In genomic region chr13:56109703-56110102, GRCm38 (mm10) we compare ENCODE assay signal across 13 mouse cellular contexts. TPM values are rescaled to one million over a fixed set of nuclear protein-coding genes. Genes with fewer than 3 reads are reported as not detected.
DNase-seq lines count a peak whose midpoint lies in the region; ATAC-seq and TF ChIP-seq lines count a peak whose summit lies in the region.
"Had no signal": no experiment of that assay in that cellular context is flagged by ENCODE, and none has a peak within 500 bp of the region (broad histone marks: within the 10 kb centered on the region; RNA-seq: fewer than 3 reads in every experiment).

No protein-coding gene starts in this region.

- TF ChIP-seq CTCF in gastrocnemius, adult 2 months (IDR thresholded peaks at IDR 0.05) = no peak

- peaks cover 29% of the 10 kb centered on the region for H3K36me3 ChIP-seq in kidney, embryonic 15.5 days
- peaks cover 71% of the 10 kb centered on the region for H3K36me3 ChIP-seq in limb, embryonic 12.5 days
- peaks cover 91% of the 10 kb centered on the region for H3K36me3 ChIP-seq in liver, embryonic 12.5 days

- DNase-seq in gastrocnemius, adult 2 months = no peak
- no peak for DNase-seq in gastrocnemius, postnatal 25 days
- DNase-seq in kidney, postnatal 36 days = no peak
- peak; percentile 70 for DNase-seq in ES-CJ7 (ENCODE audit: low read depth, low spot score)
- DNase-seq in T-cell, adult 2 months (ENCODE audit: low spot score) = no peak
- DNase-seq: gastrocnemius, postnatal 14 days; kidney, adult 2 months; right cerebral cortex, postnatal 25 days had no signal

- no peak overlapping the region for H3K4me3 ChIP-seq in gastrocnemius, adult 2 months
- no peak overlapping the region for H3K4me3 ChIP-seq in kidney, embryonic 15.5 days (replicated peaks)
- H3K4me3 ChIP-seq in limb, embryonic 12.5 days (replicated peaks) = no peak overlapping the region
- no peak overlapping the region for H3K4me3 ChIP-seq in liver, embryonic 12.5 days
- H3K4me3 ChIP-seq: megakaryocyte, embryonic 14.5 days had no signal

- 0 out of 2 replicates have a peak overlapping the region, but pooled peaks have one; percentile 16 for H3K4me2 ChIP-seq in kidney, embryonic 15.5 days
- H3K4me2 ChIP-seq in limb, embryonic 12.5 days = no peak overlapping the region
- no peak overlapping the region for H3K4me2 ChIP-seq in liver, embryonic 12.5 days
- H3K4me2 ChIP-seq: liver, embryonic 11.5 days had no signal

- H3K4me1 ChIP-seq in kidney, embryonic 15.5 days = peaks cover 83% of the 10 kb centered on the region
- H3K4me1 ChIP-seq in limb, embryonic 12.5 days (replicated peaks) = peaks cover 84% of the 10 kb centered on the region
- peaks cover 15% of the 10 kb centered on the region for H3K4me1 ChIP-seq in liver, embryonic 12.5 days

- no peak overlapping the region for H3K9ac ChIP-seq in kidney, embryonic 15.5 days
- 0 out of 2 replicates have a peak overlapping the region, but pooled peaks have one; percentile 9 for H3K9ac ChIP-seq in limb, embryonic 12.5 days (replicated peaks)
- no peak overlapping the region for H3K9ac ChIP-seq in liver, embryonic 12.5 days

- no peaks in the 10 kb centered on the region for H3K27me3 ChIP-seq in kidney, embryonic 15.5 days
- H3K27me3 ChIP-seq in limb, embryonic 12.5 days = no peaks in the 10 kb centered on the region
- H3K27me3 ChIP-seq in liver, embryonic 12.5 days (replicated peaks) = no peaks in the 10 kb centered on the region
- H3K27me3 ChIP-seq: megakaryocyte, embryonic 14.5 days had no signal

- peak; percentile 7; the same call in 1 of the 2 replicates for ATAC-seq in kidney, embryonic 15.5 days (replicated peaks; ENCODE audit: low FRiP score)
- no peak for ATAC-seq in limb, embryonic 12.5 days (ENCODE audit: insufficient number of reproducible peaks, insufficient read depth, low FRiP score, low TSS enrichment, low read depth)
- no peak for ATAC-seq in liver, embryonic 12.5 days

- intact Hi-C loops in gastrocnemius, adult 2 months (cut with DNase I) = no loop called here

- H3K27ac ChIP-seq in gastrocnemius, adult 2 months = peak overlapping the region; percentile 65
- H3K27ac ChIP-seq in kidney, embryonic 15.5 days = peak overlapping the region; percentile 76
- H3K27ac ChIP-seq in limb, embryonic 12.5 days = peak overlapping the region; percentile 57; the same call in 1 of the 2 replicates
- H3K27ac ChIP-seq in liver, embryonic 12.5 days = no peak overlapping the region

- WGBS in kidney, embryonic 15.5 days = 59% methylated on average over 4 of the region's 4 CpGs
- 68% methylated on average over 4 of the region's 4 CpGs for WGBS in limb, embryonic 12.5 days
- WGBS in liver, embryonic 12.5 days (ENCODE audit: insufficient replicate concordance) = 88% methylated on average over 4 of the region's 4 CpGs

- H3K9me3 ChIP-seq in kidney, embryonic 15.5 days (replicated peaks) = no peaks in the 10 kb centered on the region
- H3K9me3 ChIP-seq in limb, embryonic 12.5 days = no peaks in the 10 kb centered on the region
- H3K9me3 ChIP-seq in liver, embryonic 12.5 days (replicated peaks) = no peaks in the 10 kb centered on the region
- H3K9me3 ChIP-seq: megakaryocyte, embryonic 14.5 days had no signal

RNA-seq across cellular contexts. Expression of gene H2afy, which starts 26.5 kb away (rescaled TPM):
- 10 to 100 TPM; 64.1 to 69.2 TPM for total RNA-seq in gastrocnemius, adult 2 months (2021)
- 10 to 100 TPM; 61.8 to 62.6 TPM for total RNA-seq in gastrocnemius, postnatal 25 days (2021)
- 395 and 406 TPM in 2 replicates for polyA plus RNA-seq in kidney, embryonic 15.5 days (2015; fragmentation: Nextera tagmentation; extraction: Ambion mirVana)
- 607 and 623 TPM in 2 replicates for polyA plus RNA-seq in limb, embryonic 12.5 days (2016; fragmentation: Nextera tagmentation; extraction: Ambion mirVana)
- polyA plus RNA-seq in liver, embryonic 12.5 days (2016; fragmentation: Nextera tagmentation; extraction: Ambion mirVana) = 162 and 164 TPM in 2 replicates
